Mouse (Mus musculus) embryonic facial prominence, embryonic 11.5 days (tissue): ENCODE measurements around the gene Ccdc3. TPM values are rescaled to one million over a fixed set of nuclear protein-coding genes. Genes with fewer than 3 reads are reported as not detected.
"Not testable (repeated sequence)": the region's sequence is repeated elsewhere in the genome, so short reads cannot be mapped to it uniquely, and the experiment has no call there.

ENCODE experiments used
- ATAC-seq: fragments of 200-750 bp; cut with Nextera tagmentation; replicated peaks from 2 replicates; pipeline ENCODE4 v1.8.0; 2017; ENCODE audit warnings: low read depth; ENCODE audit not compliant: insufficient number of reproducible peaks, low FRiP score, low TSS enrichment
- DNase-seq: peaks from one replicate; pipeline ENCODE4 v3.0.0-alpha.2; 2015; ENCODE audit warnings: low spot score
- H3K27ac ChIP-seq: fragments of 300-500 bp; sonication (generic); replicated peaks from 2 replicates; pipeline ENCODE4 v1.5.1; 2014; ENCODE audit warnings: mild to moderate bottlenecking, low read depth, low read length, control low read depth
- H3K27me3 ChIP-seq: fragments of 300-500 bp; sonication (generic); 2 replicates; pipeline ENCODE4 v1.6.1; 2014; ENCODE audit warnings: mild to moderate bottlenecking, low read length, moderate library complexity, mixed read lengths; ENCODE audit not compliant: control insufficient read depth, insufficient read depth
- H3K36me3 ChIP-seq: fragments of 300-500 bp; sonication (generic); replicated peaks from 2 replicates; pipeline ENCODE4 v1.6.1; 2014; ENCODE audit warnings: low read depth, mild to moderate bottlenecking, low read length, moderate library complexity, mixed read lengths; ENCODE audit not compliant: control insufficient read depth, insufficient read depth
- H3K4me1 ChIP-seq: fragments of 300-500 bp; sonication (generic); 2 replicates; pipeline ENCODE4 v1.6.1; 2014; ENCODE audit warnings: low read length, mixed read lengths; ENCODE audit not compliant: control insufficient read depth, insufficient read depth
- H3K4me2 ChIP-seq: fragments of 300-500 bp; sonication (generic); 2 replicates; pipeline ENCODE4 v1.6.1; 2014; ENCODE audit warnings: low read depth, mild to moderate bottlenecking, control low read depth, low read length, moderate library complexity
- H3K4me3 ChIP-seq: fragments of 300-500 bp; sonication (generic); 2 replicates; pipeline ENCODE4 v1.5.1; 2014; ENCODE audit warnings: low read depth, low read length, control low read depth
- H3K9ac ChIP-seq: fragments of 300-500 bp; sonication (generic); replicated peaks from 2 replicates; pipeline ENCODE4 v1.6.1; 2014; ENCODE audit warnings: mild to moderate bottlenecking, control low read depth, low read length
- H3K9me3 ChIP-seq: fragments of 300-500 bp; sonication (generic); replicated peaks from 2 replicates; pipeline ENCODE4 v1.6.1; 2016; ENCODE audit warnings: mild to moderate bottlenecking, low read length, inconsistent platforms, mixed read lengths; ENCODE audit not compliant: control insufficient read depth
- WGBS: fragments of 180-500 bp; shearing (Covaris S2); extraction: QIAGEN DNeasy Blood & Tissue Kit; methylation state at CpG from one replicate; pipeline ENCODE4 v1.1.7; 2014; 5-methylcytosine and 5-hydroxymethylcytosine counted together
- polyA plus RNA-seq: library from polyadenylated mRNA; unstranded; fragments of >200 nt; fragmentation: Nextera tagmentation; extraction: Ambion mirVana; gene quantifications from 2 replicates; pipeline ENCODE4 v1.2.1, GENCODE M21; 2014

Ccdc3 gene
- 2.4 and 3.0 TPM in 2 replicates for polyA plus RNA-seq

DNA sequence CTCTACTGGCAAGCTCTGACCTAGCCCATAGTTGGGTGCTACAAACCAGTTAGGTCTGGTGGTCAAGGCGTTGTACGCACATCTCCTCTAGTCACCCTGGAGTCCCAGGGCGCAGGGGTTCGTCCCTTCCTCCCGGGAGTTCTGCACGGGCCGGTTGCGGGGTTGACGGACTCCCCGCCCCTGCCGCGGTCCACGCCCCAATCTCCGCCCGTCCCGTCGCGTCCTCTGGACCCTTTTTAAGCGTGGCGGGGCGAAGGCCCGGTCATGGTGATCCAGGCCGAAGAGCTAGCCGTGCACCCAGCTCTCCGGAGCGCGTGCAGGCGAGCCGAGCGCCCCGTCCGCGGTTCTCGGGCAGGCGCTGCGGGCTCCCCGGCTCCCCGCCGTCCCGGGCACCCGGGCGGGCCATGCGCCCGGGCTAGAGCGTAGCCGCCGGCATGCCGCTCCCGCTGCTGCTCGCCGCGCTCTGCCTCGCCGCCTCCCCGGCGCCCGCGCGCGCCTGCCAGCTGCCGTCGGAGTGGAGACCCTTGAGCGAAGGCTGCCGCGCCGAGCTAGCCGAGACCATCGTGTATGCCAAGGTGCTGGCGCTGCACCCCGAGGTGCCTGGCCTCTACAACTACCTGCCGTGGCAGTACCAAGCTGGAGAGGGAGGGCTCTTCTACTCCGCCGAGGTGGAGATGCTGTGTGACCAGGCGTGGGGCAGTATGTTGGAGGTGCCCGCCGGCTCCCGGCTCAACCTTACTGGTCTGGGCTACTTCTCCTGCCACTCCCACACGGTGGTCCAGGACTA, at the start of gene Ccdc3:
Gene Ccdc3, plus strand, starts transcription at position 277 of the 787 bp plus-strand sequence.
- H3K27ac ChIP-seq: no peak within 1 kb of the TSS
- H3K9ac ChIP-seq: peak within 1 kb of the TSS; percentile 62
- H3K9me3 ChIP-seq: no peaks in the 10 kb centered on the region
- H3K36me3 ChIP-seq: no peaks in the 10 kb centered on the region
- DNase-seq: peak; percentile 59
- peak within 1 kb of the TSS; percentile 46 for H3K4me3 ChIP-seq
- peak within 1 kb of the TSS; percentile 80 for H3K4me2 ChIP-seq
- H3K4me1 ChIP-seq: peaks cover 6% of the 10 kb centered on the region
- WGBS: under 1% methylated on average over 78 of the region's 78 CpGs
- peaks cover 26% of the 10 kb centered on the region for H3K27me3 ChIP-seq
- ATAC-seq: peak; percentile 46; the same call in 1 of the 2 replicates

DNA sequence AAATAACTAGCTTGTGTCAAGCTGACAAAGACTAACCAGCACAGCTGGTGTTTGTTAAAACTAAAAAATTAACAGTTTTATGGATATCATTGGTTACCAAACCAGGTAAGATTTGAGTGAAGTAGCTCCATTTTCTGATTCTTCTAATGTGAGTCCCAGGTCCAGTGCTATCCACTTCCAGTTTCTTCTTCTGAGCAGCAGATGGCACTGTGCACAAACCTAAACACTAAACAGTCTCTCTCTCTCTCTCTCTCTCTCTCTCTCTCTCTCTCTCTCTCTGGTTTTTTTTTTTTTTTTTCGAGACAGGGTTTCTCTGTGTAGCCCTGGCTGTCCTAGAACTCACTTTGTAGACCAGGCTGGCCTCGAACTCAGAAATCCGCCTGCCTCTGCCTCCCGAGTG, 47.2 kb upstream of the Ccdc3 start:
- WGBS: 83% methylated on average over 4 of the region's 4 CpGs
- H3K4me2 ChIP-seq, H3K27ac ChIP-seq, H3K9me3 ChIP-seq, ATAC-seq, H3K4me1 ChIP-seq, H3K9ac ChIP-seq, H3K36me3 ChIP-seq, H3K4me3 ChIP-seq, H3K27me3 ChIP-seq: not testable (repeated sequence)
- peak; percentile 52 for DNase-seq

DNA sequence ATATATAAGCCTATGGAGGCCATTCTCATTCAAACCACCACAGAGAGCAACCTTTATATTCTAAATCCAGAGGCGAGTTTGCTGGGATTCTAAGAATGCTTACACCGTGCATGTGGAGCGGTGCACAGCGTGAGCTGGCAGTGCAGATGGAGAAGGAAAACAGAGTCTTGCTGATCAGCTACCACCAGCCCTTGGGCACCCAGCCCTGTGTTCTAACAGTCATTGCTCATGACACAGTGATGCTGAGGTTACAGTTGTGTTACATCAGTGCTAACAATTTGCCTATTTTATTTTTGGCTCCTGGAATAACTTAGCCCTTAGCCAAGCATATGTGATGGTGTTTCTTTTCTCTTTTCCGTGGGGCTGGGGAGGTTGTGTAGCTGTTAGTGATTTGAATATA, 42.7 kb upstream of the Ccdc3 start:
- H3K9ac ChIP-seq: no peak overlapping the region

DNA sequence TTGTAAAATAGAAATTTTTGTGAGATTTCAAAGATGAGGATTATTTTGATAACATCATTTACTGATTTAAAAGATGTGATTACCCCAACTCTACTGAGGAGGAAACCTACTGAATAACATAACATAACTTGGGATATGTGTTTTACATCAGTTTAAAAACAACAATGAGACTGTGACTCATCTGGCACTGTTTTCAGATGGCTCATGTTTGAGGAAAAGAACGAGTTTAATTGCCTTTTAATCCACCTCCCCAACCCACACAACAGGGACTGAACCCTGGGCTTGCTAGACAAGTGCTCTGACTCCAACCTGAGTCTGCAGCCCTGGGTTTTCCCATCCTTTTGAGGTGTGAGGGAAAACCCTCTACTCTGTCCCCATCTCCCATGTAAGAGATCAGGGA, 42.3 kb upstream of the Ccdc3 start:
- H3K4me2 ChIP-seq: no peak overlapping the region
- DNase-seq (no peak), ATAC-seq (no peak)
- H3K27ac ChIP-seq: no peak overlapping the region
- H3K9ac ChIP-seq: no peak overlapping the region
- WGBS: 33% methylated on average over 1 of the region's 1 CpGs
- no peaks in the 10 kb centered on the region for H3K4me1 ChIP-seq
- no peaks in the 10 kb centered on the region for H3K9me3 ChIP-seq
- no peaks in the 10 kb centered on the region for H3K36me3 ChIP-seq
- no peak overlapping the region for H3K4me3 ChIP-seq
- H3K27me3 ChIP-seq: no peaks in the 10 kb centered on the region

More for the DNA sequence above, 42.7 kb upstream of the Ccdc3 start:
- H3K4me3 ChIP-seq: no peak overlapping the region
- H3K9me3 ChIP-seq: no peaks in the 10 kb centered on the region
- no peaks in the 10 kb centered on the region for H3K36me3 ChIP-seq
- DNase-seq (no peak), ATAC-seq (no peak)
- H3K27me3 ChIP-seq: no peaks in the 10 kb centered on the region
- H3K4me2 ChIP-seq: no peak overlapping the region
- no peak overlapping the region for H3K27ac ChIP-seq
- no peaks in the 10 kb centered on the region for H3K4me1 ChIP-seq
- 84% methylated on average over 5 of the region's 5 CpGs for WGBS

DNA sequence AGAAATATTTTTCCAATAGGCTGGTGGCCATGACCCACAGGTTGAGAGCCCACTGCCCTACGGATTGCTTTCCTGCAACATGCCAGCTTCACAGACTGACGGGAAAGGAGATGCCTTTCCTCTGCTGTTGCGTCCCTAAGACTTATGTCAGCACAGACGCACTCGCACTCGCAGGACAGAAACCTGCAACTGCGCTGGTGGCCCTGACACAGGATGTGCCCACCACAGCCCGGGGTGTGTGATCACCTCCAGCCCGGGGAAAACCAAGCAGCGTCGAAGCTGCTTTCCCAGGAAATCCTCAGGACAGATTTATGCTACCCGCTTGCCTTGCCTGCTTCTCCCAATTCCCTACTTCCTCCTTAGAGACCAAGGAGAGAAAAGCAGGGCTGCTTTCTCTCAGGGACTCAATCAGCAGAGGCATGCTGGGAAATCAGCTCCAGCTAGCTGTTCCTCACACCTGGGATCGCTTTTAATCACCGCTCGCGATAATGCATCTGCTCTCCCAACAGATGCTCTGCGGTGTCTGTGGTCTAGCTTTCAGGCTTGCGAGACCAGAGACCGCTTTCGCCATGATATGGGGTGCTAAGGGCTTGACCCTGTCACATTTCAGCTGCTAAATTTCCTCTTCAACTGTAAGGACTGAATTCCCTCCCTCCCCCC, 39.7 kb upstream of the Ccdc3 start:
- no peak overlapping the region for H3K4me3 ChIP-seq
- H3K27me3 ChIP-seq: no peaks in the 10 kb centered on the region
- DNase-seq (peak; percentile 67), ATAC-seq (no peak)
- WGBS: 19% methylated on average over 20 of the region's 20 CpGs
- no peak overlapping the region for H3K27ac ChIP-seq
- H3K4me1 ChIP-seq: no peaks in the 10 kb centered on the region
- H3K36me3 ChIP-seq: no peaks in the 10 kb centered on the region
- 0 out of 2 replicates have a peak overlapping the region, but pooled peaks have one; percentile 27 for H3K9ac ChIP-seq
- H3K4me2 ChIP-seq: peak overlapping the region; percentile 1; the same call in 1 of the 2 replicates
- no peaks in the 10 kb centered on the region for H3K9me3 ChIP-seq

DNA sequence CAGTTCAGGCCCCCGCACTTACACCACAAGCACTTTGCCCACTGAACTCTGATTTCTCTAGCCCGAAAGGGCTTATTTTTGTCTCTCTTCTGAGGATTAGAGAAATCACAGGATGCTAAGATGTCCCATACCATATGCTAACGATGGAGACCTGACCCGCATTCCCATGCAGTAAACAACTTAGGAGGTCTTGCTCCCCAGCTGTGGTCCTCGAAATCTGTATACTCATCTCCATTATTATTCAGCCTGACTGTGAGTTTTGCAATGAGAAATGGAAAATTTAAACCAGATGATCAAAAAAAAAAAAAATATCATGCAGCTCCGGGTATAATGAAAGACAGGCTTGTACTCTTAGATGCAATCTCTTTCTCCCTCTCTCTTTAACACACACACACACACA, 38.4 kb upstream of the Ccdc3 start:
- no peak overlapping the region for H3K9ac ChIP-seq
- no peaks in the 10 kb centered on the region for H3K27me3 ChIP-seq
- H3K4me1 ChIP-seq: no peaks in the 10 kb centered on the region
- WGBS: 44% methylated on average over 6 of the region's 6 CpGs
- H3K4me3 ChIP-seq: no peak overlapping the region
- H3K9me3 ChIP-seq: no peaks in the 10 kb centered on the region
- no peak overlapping the region for H3K4me2 ChIP-seq
- no peaks in the 10 kb centered on the region for H3K36me3 ChIP-seq
- no peak overlapping the region for H3K27ac ChIP-seq
- ATAC-seq (peak; percentile 49; the same call in 1 of the 2 replicates), DNase-seq (peak; percentile 62)

DNA sequence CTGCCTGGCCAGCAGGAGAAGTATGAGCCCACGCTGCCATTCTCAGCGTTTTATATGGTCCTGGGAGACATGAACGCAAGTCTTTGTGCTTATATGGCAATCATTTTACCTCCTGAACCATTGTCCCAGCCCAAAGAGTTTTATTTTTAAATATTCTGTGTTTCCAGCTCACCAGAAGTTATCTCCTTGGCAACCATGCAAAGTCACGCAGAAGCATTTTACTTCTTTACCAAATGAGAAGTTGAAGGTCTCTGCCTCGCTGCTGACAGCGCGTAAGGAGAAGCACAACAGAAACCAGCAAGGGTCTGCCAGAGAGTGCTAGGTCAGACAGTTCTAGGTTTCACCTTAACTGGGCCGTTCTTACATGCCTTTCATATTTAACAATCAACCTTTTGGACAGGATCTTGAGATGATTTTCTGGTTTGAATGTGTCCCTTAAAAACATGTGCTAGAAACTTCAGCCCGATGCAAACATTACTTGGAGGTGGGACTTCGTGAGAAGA, 35.8 kb upstream of the Ccdc3 start:
- Histone ChIP-seq H3K9me3 (no peaks in the 10 kb centered on the region), H3K4me2 (no peak overlapping the region), H3K9ac (no peak overlapping the region), H3K4me1 (no peaks in the 10 kb centered on the region), H3K27me3 (no peaks in the 10 kb centered on the region), H3K27ac (no peak overlapping the region), H3K36me3 (no peaks in the 10 kb centered on the region), H3K4me3 (no peak overlapping the region)
- ATAC-seq (no peak), DNase-seq (no peak)
- 88% methylated on average over 10 of the region's 10 CpGs for WGBS

DNA sequence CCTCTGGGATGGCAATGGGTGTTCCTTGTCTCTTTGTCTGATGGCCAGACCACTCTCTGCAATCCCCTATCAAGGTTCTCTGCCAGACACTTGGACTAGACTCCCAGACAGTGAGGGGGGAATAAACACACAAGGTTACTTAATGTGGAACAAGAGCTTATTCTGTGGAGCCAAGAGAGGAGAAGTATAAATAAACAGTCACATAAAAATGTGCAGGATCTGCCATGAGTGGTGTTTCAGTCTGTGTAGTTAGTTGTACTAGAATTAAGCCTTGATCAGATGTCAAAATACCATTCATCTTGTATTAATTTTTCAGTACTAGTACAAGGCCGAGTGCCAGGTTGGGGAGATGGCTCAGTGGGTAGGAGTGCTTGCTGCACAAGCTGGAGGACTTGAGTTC, 34.7 kb upstream of the Ccdc3 start:
- no peak overlapping the region for H3K27ac ChIP-seq
- WGBS: 57% methylated on average over 1 of the region's 1 CpGs
- H3K4me1 ChIP-seq: no peaks in the 10 kb centered on the region
- H3K4me2 ChIP-seq: no peak overlapping the region
- H3K9ac ChIP-seq: no peak overlapping the region
- DNase-seq (no peak), ATAC-seq (no peak)
- no peaks in the 10 kb centered on the region for H3K27me3 ChIP-seq
- H3K9me3 ChIP-seq: no peaks in the 10 kb centered on the region
- H3K4me3 ChIP-seq: no peak overlapping the region
- no peaks in the 10 kb centered on the region for H3K36me3 ChIP-seq
